Mouse (Mus musculus) lung, postnatal 4 days (tissue): Measurements from ENCODE around the gene Agmo.

Experiments
- DNase-seq, 2 experiments: peaks; one replicate each; pipeline ENCODE4 v3.0.0; 2021

Agmo gene

DNA sequence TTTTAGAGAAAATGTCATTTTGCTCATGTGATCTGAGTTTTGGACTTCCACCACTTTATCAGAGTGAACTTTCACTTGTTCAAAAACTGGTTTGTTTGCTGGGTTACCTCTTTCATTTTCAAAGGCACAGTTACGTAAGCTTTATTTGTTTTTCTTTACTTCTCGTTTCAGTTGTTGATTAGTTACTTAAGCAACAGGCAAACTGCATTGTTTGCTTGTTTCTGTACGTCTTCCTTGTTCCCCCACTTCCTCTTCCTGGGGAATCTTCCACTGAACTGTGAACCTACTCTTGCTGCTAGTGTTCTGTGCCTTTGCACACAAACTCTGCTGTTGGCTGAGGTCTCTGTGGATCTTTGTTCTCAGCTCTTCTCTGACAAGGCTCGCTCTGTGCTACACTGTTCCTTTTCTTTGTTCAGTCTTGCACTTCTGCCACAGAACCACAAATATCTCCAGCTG is at the start of gene Agmo:
TSS of gene Agmo (plus strand) at position 76 of the 456 bp plus-strand sequence.
- peak in 1 of 2 experiments; percentile 19 for DNase-seq

DNA sequence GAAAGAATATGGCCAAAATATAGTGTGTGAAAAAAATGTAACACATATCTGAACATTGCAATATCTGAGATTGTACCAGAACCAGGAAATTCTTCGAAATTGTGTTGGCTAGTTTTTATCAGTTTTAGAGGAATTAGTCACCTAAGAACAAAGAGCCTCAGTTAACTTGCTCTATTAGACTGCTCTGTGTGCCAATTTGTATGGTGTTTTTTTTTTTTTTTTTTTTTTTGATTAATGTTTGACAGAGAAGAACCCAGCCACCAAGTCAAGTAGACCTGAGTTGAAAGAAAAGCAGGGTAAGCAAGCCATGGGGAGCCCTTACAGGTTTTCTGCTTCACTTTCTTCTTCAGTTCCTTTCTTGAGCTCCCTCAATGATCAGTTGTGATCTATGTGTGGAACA is 10.3 kb upstream of the Agmo start:
- DNase-seq: no peak

DNA sequence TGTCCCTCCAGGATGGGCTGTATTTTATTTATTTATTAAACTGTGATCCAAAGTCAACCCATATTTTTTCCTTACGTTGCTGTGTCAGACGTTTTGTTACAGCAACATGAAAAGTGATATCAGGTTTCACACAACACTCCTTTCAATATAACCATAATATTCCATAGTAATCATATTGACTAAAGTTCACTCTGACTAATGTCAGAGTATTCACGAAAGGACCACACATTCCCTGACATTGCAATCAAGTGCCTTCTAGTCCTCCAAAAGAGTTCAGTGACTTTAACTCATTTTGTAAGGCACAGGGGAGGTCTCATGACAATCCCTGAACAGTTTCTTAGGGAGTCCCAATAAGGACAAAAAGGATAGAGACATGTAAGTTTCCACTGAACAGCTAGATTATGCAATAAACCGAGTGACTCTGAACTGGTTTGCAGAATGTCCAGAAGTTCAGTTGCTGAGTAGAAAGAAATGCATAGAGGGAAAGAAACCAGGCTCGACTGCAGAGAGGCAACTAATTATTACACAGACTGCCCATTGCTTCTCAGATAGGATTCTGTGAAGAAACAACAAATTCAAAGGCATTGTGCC is 371 bp upstream of the Agmo start:
- DNase-seq: no peak

DNA sequence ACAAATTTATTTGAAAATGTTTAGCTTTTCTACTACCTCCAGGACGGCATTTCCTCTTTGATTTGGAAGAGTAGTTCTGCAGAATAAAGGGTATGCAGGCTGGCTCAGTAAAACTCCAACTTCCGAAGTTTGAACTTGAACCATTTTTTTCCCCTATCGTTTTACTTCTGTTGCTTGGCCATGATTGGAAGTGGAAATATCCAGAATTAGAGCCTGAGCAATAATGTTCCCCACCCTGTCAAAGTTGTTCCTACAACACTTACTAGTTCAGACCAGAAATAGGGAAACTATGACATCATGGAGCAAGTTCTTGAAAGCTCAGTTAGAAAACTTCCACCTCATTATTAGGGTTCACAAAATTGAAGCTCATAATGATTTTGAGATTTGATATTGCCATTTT is 1.0 kb downstream of the Agmo start:
- DNase-seq: no peak

DNA sequence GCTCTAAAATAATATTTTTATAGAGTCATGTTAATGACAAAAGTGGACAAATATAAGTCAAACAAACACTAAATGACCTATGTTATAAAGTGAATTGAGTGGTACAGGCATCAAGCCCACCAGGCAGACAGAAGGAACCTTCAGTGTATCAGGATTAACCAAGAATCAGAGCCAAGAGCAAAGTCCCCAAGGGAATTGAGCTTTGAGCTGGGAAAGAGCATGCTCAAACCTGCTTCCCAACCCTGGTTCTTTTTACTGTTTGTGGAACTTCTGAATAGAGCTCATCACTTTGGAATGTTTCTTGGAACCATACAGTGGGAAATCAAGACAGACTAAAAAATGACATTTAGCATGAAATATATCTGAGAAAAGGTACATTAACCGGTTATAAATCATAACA is 3.4 kb downstream of the Agmo start:
- no peak for DNase-seq

DNA sequence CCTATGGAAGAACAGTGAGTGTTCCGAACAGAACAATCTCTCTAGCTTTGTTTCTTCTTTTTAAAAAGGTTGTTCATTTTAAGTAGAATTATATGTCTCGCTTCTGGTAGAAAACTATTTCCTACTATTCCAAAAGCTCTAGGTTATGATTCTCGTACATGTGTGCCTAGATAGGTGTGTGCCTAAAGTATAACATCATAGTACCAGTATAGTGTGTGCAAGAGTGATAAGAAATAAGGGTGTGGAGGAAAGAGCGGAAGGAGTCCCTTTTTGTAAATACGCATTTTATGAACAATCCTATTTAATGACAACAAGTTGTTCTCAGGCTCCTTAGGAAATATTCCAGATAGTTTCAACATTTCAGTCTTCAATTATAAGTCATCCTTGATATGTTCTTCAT is 10.2 kb downstream of the Agmo start:
- no peak for DNase-seq

DNA sequence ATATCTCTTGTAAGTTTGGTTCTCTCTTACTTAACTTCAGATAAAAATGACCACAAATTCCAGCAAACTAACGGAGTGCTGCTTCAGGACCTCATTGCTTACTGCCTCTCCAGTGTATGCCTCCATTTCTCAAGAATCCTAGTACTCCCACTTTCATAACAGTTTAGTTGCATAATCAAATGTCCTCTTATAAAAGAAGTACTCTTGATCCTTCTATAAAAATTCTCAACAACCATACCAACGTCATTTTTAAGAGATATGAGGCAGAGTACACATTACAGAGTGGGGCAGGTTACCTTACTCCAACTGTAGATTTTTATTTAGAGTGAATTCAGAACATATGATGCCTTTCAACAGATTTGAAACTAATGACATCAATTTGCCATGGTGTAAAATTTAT is 15.7 kb downstream of the Agmo start:
- no peak for DNase-seq

DNA sequence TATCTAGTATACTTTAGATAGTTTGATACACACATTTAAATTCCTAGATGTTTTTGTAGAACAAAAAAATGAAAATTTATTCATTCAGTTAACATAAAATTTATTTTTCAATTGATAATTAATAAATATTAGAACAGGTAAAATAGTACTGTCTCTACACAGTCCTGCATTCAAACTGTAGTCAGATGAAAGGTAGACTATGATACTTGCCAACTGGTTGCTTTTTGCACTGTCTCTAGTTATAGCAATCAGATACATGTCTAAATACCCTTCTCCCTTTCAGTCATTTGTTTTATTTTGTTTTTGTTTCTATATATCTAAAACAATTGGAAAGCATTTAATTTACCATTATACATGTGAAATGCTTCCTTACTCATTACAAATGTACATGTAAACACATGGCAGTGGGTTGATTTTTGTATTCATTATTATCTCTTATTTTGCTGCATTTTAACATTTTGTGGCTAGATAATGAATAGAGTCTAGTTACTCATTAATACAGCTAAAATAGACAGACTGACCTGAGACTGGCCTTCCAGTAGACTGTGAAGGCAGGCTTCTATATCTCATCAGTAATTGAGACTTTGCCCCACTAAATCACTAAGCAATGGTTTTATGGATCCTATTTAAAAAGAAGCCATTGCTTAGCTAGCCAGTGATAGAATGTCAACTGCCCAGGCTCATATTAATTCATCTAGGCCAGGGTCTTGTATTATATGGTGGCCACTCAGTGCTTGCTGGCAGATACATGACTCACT is 18.5 kb downstream of the Agmo start:
- DNase-seq: no peak

DNA sequence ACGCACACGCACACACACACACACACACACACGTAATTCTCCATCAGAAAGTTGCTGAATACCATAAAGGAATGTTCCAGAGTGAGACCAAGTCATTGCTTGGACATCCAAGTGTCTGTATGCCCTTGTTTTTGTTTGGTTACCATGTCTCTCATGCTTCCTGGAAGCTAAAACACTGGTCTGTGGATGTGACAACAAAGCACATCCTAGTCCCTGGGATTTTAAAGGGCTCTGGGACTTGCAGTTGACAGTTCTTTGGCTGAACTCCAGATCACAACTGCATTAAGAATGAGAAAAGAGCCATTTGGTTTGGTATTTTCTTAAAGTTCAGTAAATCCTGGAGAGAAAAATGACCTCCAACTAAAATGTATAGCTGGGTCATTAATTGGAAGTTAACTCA is 22.2 kb downstream of the Agmo start:
- DNase-seq: no peak

DNA sequence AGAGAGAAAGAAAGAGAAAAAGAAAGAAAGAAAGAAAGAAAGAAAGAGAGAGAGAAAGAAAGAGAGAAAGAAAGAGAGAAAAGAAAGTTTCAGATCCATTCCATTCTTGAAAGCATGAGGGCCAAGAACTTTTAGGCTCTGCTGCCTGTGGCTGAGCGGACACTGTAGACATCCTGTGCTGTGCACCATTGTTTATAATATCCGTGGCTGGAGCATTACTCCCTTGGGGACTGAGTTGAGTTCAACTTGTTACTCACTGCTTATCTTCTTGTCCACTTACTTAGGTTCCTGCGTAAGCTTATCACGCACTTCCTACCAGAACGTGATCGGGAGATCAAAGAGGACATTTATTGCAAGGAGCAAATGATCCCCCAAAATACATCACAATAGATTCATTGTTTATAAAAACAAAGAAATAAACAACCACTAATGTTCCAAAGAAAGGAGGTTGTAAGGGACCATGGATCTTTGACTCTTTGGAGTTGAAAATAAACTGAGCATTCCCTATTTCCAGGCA is 27.3 kb downstream of the Agmo start:
- DNase-seq: peak; percentile 16 to 31

DNA sequence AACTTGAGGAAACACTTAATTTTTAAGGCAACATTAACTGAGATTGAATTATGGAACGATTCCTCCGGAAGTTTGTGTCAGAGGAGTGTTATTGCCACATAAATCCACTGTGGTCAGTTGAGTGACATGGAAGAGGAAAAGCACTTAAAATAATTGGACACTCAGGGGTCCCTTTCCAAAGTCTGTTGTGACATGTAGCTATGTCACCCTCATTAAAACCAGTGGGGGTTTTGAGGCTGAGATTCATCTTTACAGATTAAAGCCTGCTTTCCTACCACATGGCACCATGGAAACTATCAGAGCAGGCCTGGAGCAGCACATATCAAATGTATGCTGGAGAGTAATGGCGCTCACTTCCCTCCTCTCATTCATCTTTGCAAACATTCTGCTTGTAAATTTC is 31.2 kb downstream of the Agmo start:
- no peak for DNase-seq

DNA sequence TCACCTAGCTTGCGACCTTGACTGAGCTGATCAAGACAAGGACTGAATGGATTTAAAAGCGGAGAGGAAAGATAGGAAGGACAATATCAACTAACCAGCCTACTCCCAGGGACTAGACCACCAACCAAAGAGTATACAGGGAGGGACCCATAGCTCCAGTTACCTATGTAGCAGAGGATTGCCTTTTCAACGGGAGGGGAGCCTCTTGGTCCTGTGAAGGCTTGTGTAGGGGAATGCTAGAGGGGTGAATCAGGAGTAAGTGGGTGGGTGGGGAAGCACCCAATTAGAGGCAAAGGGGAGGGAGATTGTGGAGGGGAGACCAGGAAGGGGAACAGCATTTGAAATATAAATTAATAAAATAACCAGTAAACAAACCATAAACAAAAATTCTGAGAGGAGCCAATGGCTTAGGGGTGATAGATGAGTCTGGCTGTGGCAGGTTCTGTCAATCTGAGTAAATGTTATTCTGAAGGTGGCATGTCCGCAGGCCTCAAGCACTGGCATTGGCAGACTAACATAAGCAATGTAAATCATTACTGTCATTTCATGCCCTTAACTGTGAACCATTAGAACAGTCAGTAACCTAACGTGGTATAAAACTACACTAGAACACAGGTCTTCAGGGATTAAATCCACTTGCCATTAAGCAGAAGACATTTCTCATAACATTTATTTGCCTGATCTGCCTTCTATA is 32.7 kb downstream of the Agmo start:
- DNase-seq: no peak

DNA sequence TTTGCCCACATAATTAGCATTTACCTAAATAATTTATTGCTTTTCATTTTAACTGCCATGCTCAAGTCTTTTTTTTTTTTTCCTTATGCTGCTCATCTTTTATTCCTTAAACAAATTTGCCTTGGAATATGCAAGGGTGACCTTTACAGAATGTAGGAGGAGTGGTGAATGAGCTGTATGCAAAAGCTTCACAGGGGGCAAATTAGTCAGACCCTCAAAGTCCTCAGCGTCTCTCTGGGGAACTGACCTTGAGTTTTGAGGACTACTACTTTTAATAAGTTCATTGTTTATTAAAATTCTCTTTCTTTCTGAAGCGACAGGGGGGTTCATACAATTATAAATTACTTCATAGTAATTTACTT is 33.2 kb downstream of the Agmo start:
- no peak for DNase-seq

DNA sequence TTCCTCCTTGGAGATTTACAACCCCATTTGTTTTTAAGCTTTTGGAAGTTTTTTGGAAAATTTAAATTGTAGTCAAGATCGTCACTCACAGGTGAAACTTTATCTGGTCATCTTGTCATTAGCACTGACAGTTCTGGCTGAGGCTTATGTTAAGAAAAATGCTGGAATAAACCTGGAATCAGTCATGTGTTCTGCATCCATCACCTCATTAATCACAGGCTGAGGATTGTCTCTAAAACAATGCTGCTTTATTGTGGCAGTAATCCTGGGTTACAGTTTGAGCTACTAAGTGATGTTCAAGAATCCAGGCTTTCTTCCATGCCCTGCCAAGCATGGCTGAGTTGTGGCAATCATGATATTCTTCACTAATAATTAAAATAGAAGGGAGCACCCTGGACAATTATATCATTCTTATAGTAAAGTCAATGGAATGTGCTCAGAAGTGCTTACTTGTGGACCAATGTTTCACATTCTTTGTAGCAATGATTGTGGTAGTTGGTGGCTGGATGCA is 65.6 kb downstream of the Agmo start:
- no peak for DNase-seq

DNA sequence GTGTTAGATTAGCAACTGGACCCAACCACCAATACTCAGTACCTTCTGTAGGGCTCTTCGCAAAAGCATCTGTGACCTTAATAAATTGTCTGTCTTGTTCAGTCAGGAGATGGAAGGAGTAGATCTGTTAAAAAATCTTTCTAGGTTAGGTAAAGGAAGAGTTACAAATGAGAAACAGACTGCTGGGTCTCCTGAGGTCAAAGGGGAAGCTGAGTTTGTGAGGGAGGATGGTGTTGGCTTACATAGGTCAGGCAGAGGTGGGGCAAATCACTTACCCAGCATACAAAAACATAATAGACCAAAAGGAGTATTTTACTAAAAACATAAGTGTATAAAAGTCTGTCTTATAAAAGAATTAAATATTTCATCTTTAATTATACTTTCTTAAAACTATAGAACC is 69.3 kb downstream of the Agmo start:
- DNase-seq: no peak

DNA sequence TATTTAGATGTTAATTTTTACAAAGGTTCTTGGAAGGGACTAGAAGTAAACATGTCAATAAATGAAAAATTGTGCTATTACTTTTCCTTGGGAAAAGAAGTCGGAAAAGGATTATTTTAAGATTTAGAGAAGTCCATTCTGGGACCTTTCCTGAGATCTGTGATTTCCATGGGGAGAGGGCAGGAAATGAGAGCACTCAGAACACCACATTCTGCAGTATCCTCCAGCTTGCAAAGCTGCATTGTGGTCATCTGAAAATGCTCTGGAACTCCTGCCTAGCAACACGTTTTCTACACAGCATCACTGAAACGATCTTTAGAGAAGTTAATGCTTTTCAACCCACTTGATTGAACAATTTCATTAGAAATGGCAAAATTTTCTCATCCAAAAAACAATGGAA is 81.4 kb downstream of the Agmo start:
- no peak for DNase-seq

DNA sequence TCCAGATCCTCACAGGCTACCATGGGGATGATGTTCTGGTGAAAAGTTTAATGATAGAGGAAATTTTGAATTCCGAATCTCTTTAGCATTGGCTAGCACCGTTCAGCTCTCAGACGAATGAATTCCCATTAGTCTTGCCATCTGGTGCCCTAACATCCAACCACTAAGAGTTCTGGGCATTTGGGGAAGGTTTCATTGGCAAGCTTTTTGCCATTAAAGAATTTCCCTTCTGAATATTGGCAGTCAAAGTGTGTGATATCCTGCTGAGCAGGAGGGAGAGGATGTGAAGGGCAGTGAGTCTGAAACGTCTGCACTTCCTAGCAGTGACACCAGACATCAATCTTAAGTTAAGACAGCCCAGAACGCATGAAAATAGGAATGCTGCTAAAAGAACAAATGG is 93.5 kb downstream of the Agmo start:
- no peak for DNase-seq

DNA sequence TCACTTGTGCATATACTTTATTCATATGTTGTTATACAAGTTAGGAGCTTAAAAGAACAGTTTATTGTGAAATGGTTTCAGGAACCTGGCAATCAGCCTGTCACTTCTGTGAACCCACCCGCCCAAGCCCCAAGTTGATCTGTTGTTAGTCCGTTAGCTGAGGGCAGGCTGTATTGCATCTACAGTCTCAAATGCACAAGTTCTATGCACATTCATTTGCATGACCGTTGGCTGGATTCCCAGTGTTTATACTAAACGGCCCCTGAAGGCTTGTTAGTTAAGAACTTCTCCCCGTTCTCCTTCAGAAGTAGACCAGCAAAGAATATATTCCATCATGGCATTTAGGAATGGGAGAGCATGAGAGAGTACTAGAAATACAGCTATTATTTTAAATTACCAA is 102.8 kb downstream of the Agmo start:
- no peak for DNase-seq

DNA sequence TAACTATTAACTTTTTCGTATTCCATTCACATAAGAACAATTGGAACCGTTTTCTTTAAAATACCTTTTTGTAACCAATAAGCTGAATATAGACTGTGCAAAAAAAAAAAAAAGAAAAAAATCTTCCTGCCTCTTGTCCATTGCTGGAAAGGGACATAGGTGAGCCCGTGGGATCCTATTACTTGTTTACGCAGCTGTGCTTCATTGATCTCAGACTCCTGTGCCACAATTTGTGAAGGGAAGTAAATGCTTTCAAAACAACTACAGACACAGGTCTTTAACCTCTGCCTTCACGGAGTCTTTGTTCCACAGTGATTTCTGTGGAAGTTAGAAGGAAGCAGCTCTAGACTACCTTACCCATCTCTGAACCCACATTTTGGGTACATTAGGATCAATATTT is 104.3 kb downstream of the Agmo start:
- no peak for DNase-seq

DNA sequence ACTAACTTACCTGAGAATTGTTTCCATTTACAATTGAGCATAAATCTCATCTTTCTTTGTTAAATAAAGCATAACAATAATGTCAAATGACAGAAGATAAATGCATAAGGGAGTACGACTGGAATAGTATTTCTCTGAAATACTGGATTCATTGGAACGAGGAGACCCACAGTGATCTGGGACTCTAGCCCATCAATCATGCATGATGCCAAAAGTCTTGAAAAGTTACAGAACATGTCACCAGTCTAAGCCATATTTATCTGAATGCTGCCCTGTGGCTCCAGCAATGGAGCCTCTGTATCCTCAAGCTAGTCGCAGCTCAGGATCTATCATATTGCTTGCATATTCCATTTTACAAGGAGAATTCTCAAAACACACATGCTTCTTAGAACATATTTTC is 150.9 kb downstream of the Agmo start:
- no peak for DNase-seq

DNA sequence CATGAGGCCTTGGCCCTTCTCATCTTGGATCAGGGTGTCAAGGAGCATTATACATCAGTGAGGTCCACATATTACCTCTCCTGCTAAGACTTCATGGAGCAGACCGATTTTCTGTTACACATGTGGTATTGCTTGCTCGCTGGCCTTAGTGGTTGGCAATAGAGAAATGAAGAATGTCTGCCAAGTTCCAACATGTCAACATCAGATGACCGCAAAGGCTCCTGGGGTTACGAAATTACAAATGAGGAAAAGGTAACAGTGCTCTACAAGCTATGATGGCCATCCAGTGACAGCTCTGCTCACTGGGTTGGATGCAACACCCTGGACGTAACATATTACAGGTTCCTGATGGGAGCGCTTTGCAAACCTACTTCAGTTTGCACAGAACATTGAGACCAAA is 161.1 kb downstream of the Agmo start:
- no peak for DNase-seq

DNA sequence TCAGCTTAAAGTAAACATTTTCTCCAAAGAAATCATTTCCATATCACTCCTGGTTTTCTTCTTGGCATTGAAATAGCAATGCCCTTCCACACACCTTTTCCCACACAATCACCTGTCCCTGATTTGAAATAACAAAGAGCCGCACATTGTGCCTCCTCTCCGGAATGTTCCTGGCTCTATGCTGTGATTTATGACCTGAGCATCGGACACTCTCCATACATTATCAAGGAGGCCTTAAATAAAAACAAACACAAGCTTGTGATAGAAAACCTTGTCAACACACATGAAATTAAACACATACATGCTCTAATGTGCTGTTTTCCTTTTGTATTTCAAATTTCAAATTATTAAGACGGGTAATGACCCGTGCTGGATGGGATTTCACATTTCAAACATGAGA is 184.9 kb downstream of the Agmo start:
- DNase-seq: no peak

DNA sequence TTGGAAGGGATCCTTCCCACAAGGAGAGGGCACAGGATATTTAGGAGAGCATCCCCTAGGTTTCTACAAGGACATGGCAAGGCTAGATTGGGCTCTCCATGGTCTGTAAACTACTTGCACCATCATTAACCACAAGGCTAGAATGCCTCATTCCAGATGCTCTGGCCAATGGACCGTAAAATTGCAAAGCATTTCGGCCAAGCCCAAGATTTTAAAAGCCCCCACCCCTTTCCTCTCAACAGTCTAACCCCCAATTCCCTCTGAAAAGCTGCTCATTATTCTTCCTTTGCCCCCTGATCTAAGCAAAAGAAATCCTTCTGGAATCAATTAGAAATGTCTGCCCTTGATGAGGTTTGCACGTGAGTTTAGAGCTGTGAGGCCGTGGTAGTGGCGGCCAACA is 185.3 kb downstream of the Agmo start:
- DNase-seq: no peak

DNA sequence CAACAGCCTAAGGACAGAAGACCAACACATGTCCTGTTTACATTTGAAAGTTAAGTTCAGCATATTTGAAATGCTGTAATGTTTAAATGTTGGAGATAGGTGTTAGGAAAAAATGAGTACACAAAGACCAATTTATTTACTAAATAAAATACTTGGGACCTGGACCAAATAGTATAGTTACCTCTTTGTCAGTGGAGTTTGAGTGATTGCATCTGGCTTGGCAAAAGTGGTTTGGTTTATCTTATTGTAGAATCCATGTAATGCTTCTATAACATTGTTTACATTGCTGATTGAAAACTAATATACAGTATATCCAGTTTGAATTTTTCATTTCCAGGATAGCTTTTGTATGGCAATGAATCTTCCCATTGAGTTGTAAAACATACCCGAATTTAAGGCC is 193.0 kb downstream of the Agmo start:
- DNase-seq: no peak
